Mouse (Mus musculus) ES-E14 (cell line): ENCODE measurements around the gene Rmi2. TPM values are rescaled to one million over a fixed set of nuclear protein-coding genes. Genes with fewer than 3 reads are reported as not detected.

ENCODE experiments used
- DNase-seq: peaks from one replicate; pipeline ENCODE4 v3.0.0-alpha.2; 2013; ENCODE audit warnings: low read depth, low spot score
- H3K27ac ChIP-seq: 2 replicates; pipeline ENCODE4 v1.5.1; 2012; ENCODE audit warnings: low read depth, mild to moderate bottlenecking, low read length, moderate library complexity, mixed read lengths; ENCODE audit not compliant: poor library complexity, insufficient read depth, severe bottlenecking
- H3K36me3 ChIP-seq: 2 replicates; pipeline ENCODE4 v1.6.1; 2012; ENCODE audit warnings: mild to moderate bottlenecking, low read length, moderate library complexity, mixed read lengths; ENCODE audit not compliant: control insufficient read depth, poor library complexity, insufficient read depth, severe bottlenecking
- H3K4me1 ChIP-seq, 2 experiments: fragments of 150-350 bp in 1 of 2; sonication (generic) in 1 of 2; 2 replicates each; pipeline ENCODE4 v1.6.1; 2012; ENCODE audit warnings: low read length in 2 of 2, mild to moderate bottlenecking in 1 of 2, mixed read lengths in 1 of 2; ENCODE audit not compliant: control insufficient read depth in 2 of 2, insufficient read depth in 2 of 2, poor library complexity in 1 of 2
- H3K4me3 ChIP-seq, 2 experiments: fragments of 150-350 bp in 1 of 2; sonication (generic) in 1 of 2; 2 replicates each; pipeline ENCODE4 v1.5.1; 2012; ENCODE audit warnings: low read length in 2 of 2, low read depth in 1 of 2, mild to moderate bottlenecking in 1 of 2, mixed read lengths in 1 of 2; ENCODE audit not compliant: insufficient read depth in 1 of 2, poor library complexity in 1 of 2, severe bottlenecking in 1 of 2
- H3K9ac ChIP-seq: 2 replicates; pipeline ENCODE4 v1.6.1; 2012; ENCODE audit warnings: low read depth, mild to moderate bottlenecking, low read length, mixed read lengths; ENCODE audit not compliant: poor library complexity, insufficient read depth, severe bottlenecking
- H3K9me3 ChIP-seq: fragments of 150-350 bp; sonication (generic); 2 replicates; pipeline ENCODE4 v1.6.1; 2012; ENCODE audit warnings: low read depth, mild to moderate bottlenecking, low read length; ENCODE audit not compliant: control insufficient read depth, insufficient read depth
- CHD2 ChIP-seq: IDR thresholded peaks from 2 replicates; pipeline ENCODE4 v1.6.1; 2014; ENCODE audit warnings: mild to moderate bottlenecking, low read depth, low read length, inconsistent platforms
- HCFC1 ChIP-seq: IDR thresholded peaks from 2 replicates; pipeline ENCODE4 v1.6.1; 2012; ENCODE audit warnings: low read length, inconsistent platforms, borderline replicate concordance; ENCODE audit not compliant: insufficient read depth
- MAFK ChIP-seq: IDR thresholded peaks from 2 replicates; pipeline ENCODE4 v1.6.1; 2014; ENCODE audit warnings: mild to moderate bottlenecking, low read depth, low read length, inconsistent platforms; ENCODE audit not compliant: insufficient read depth
- ZC3H11A ChIP-seq: IDR thresholded peaks from 2 replicates; pipeline ENCODE4 v1.6.1; 2012; ENCODE audit warnings: low read depth, mild to moderate bottlenecking, inconsistent platforms, low read length, borderline replicate concordance
- ZNF384 ChIP-seq: IDR thresholded peaks from 2 replicates; pipeline ENCODE4 v1.6.1; 2012; ENCODE audit warnings: low read depth, low read length, inconsistent platforms
- in situ Hi-C, 2 experiments: fragments of 600-800 bp; cut with MboI; formaldehyde crosslinking; loops; one replicate each; pipeline ENCODE4 v1.15.1; 2025; ENCODE audit warnings: low sequenced_read_pairs in 2 of 2, inconsistent platforms in 1 of 2; ENCODE audit not compliant: unreplicated experiment in 2 of 2
- total RNA-seq: library from RNA; depleted of rRNA; stranded (reverse); fragments of 300-350 nt; gene quantifications from 2 replicates; pipeline ENCODE4 v1.2.3, GENCODE M21; 2012; rRNA removed

The Rmi2 gene
- total RNA-seq, 1 experiment = 2.9 TPM

DNA sequence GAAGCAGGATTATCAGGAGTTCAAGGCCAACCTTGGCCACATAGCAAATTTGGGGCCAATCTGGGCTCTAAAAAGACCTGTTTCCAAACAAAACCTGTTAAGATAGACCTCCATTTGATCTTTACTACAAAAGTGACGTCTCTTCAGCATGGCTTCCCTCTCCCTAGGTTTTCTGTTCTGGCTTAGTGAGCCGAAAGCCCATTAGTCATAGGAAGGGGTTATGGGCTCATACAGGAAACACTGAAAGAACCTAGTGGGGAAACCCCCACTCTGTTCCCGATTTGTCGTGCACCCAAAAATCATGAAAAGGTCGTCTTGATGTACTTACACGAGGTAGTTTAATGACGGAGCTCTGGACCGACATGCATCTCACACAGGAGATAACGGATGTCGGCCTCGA lies 102.6 kb downstream of the Rmi2 start:
- TF ChIP-seq MAFK = no peak
- no peak for TF ChIP-seq ZC3H11A
- no peak for TF ChIP-seq HCFC1
- TF ChIP-seq ZNF384 = no peak
- no peak for TF ChIP-seq CHD2
- in situ Hi-C loops = no loop called here
- DNase-seq = no peak

DNA sequence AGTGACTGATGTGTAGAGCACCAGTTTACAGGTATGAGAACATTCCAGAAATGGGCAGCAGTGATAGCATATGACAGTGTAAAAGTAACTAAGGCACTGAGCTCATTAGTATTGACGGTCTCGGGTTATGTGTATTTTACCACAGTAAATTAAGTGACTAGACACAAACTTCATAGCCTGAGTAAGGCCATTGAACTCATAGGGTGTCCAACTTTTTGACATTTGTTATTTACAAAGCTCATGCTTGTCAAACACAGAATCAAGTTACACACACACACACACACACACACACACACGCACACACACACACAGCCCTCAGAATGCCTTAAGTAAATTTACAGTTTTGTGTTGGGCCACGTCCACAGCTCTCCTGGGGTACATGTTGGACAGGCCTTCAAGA lies 105.1 kb downstream of the Rmi2 start:
- Histone ChIP-seq H3K9me3 (no peaks in the 10 kb centered on the region), H3K4me3 (no peak overlapping the region), H3K36me3 (no peaks in the 10 kb centered on the region), H3K9ac (no peak overlapping the region), H3K4me1 (peaks cover 0 to 2% of the 10 kb centered on the region in 2 experiments; a peak in 1 of 4 replicates), H3K27ac (no peak overlapping the region)
- TF ChIP-seq CHD2 (no peak), HCFC1 (no peak), ZC3H11A (no peak), MAFK (no peak), ZNF384 (no peak)
- no peak for DNase-seq
- in situ Hi-C loops = no loop called here

More for the DNA sequence above, 102.6 kb downstream of the Rmi2 start:
- H3K36me3 ChIP-seq = no peaks in the 10 kb centered on the region
- H3K4me1 ChIP-seq = peaks cover 0 to 2% of the 10 kb centered on the region in 2 experiments; a peak in 1 of 4 replicates
- H3K4me3 ChIP-seq = no peak overlapping the region
- H3K9me3 ChIP-seq = no peaks in the 10 kb centered on the region
- H3K9ac ChIP-seq = no peak overlapping the region
- H3K27ac ChIP-seq = no peak overlapping the region

DNA sequence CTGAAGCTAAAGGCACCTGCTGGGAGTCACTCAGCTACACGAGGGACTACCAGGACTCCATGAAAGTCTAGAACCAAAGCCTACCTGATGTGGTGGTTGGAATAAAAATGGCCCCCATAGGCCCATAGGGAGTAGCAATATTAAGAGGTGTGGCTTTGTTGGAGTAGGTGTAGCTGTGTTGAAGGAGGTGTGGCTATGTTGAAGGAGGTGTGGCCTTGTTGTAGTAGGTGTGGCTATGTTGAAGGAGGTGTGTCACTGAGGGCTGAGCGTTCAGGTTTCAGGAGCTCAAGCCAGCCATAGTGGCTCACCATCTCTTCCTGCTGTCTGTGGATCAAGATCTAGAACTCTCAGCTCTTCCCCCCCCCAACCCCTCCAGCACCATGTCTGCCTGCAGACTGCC lies 105.8 kb downstream of the Rmi2 start:
- H3K4me1 ChIP-seq = peaks cover 0 to 2% of the 10 kb centered on the region in 2 experiments; a peak in 1 of 4 replicates
- H3K9ac ChIP-seq = no peak overlapping the region
- H3K4me3 ChIP-seq = no peak overlapping the region
- DNase-seq = no peak
- no peak overlapping the region for H3K27ac ChIP-seq
- no peak for TF ChIP-seq MAFK
- TF ChIP-seq HCFC1 = no peak
- TF ChIP-seq ZNF384 = no peak
- no peak for TF ChIP-seq ZC3H11A
- no peak for TF ChIP-seq CHD2
- in situ Hi-C loops = no loop called here
- no peaks in the 10 kb centered on the region for H3K36me3 ChIP-seq
- H3K9me3 ChIP-seq = no peaks in the 10 kb centered on the region

Other genes with a start within 250 kb of the Rmi2 start
- gene Socs1, start 49.5 kb upstream of the Rmi2 start, total RNA-seq = 2.4 and 2.5 TPM in 2 replicates
- not detected in 2 replicates for gene Tnp2, start 46.4 kb upstream of the Rmi2 start, total RNA-seq
- gene Prm3, start 44.1 kb upstream of the Rmi2 start, total RNA-seq = not detected in 2 replicates
- not detected in 2 replicates for gene Prm2, start 38.9 kb upstream of the Rmi2 start, total RNA-seq
- not detected in 2 replicates for gene Prm1, start 29.2 kb upstream of the Rmi2 start, total RNA-seq
- not detected in 2 replicates for gene Gm11172, start 22.1 kb upstream of the Rmi2 start, total RNA-seq
- 10.2 and 13.5 TPM in 2 replicates for gene Snn, start 225.9 kb downstream of the Rmi2 start, total RNA-seq
- gene Litaf, start 231.1 kb downstream of the Rmi2 start, total RNA-seq = 23.1 and 25.9 TPM in 2 replicates